ENCODE assay signal across 8 mouse cellular contexts in genomic region chr19:46504085-46504552, GRCm38 (mm10). TPM values are rescaled to one million over a fixed set of nuclear protein-coding genes. Genes with fewer than 3 reads are reported as not detected.
A peak's percentile ranks its signal among the peaks of the same experiment; 100 is the strongest.
DNase-seq lines count a peak whose midpoint lies in the region; ATAC-seq and TF ChIP-seq lines count a peak whose summit lies in the region.

No protein-coding gene starts in this region.

- no peaks in the 10 kb centered on the region for H3K27me3 ChIP-seq in liver, embryonic 13.5 days
- no peaks in the 10 kb centered on the region for H3K27me3 ChIP-seq in myocyte (ENCODE audit: control insufficient read depth, insufficient read depth, insufficient read length)

- peak overlapping the region; percentile 85 for H3ac ChIP-seq in myocyte (ENCODE audit: control insufficient read depth, insufficient read length)

- peaks cover 41% of the 10 kb centered on the region for H3K36me3 ChIP-seq in liver, embryonic 13.5 days
- peaks cover 19% of the 10 kb centered on the region for H3K36me3 ChIP-seq in myocyte (ENCODE audit: control insufficient read depth, insufficient read depth)

- peak overlapping the region; percentile 98 for H3K27ac ChIP-seq in liver, embryonic 13.5 days

- DNase-seq in heart, adult 11 months, result peak; percentile 98
- DNase-seq in heart, adult 8-10 months (ENCODE audit: low spot score), result no peak
- peak; percentile 38 for DNase-seq in gastrocnemius, postnatal 10 days
- no peak for DNase-seq in liver, embryonic 13.5 days
- DNase-seq in frontal cortex, postnatal 10 days (ENCODE audit: low spot score in 2 of 2), result no peak

- 7% methylated on average over 4 of the region's 4 CpGs for WGBS in liver, embryonic 13.5 days (ENCODE audit: insufficient replicate concordance)

- H3K4me2 ChIP-seq in liver, embryonic 13.5 days, result peak overlapping the region; percentile 91
- H3K4me2 ChIP-seq in myocyte (ENCODE audit: low read depth), result peak overlapping the region; percentile 95

- TF ChIP-seq POLR2A in myocyte (IDR thresholded peaks at IDR 0.05; ENCODE audit: insufficient read length, low read depth), result no peak

- peaks cover 62% of the 10 kb centered on the region for H3K79me2 ChIP-seq in myocyte (ENCODE audit: control insufficient read depth, insufficient read depth)

- peak overlapping the region; percentile 87 for H3K4me3 ChIP-seq in liver, embryonic 13.5 days (replicated peaks)
- H3K4me3 ChIP-seq in myocyte, result peak overlapping the region; percentile 99

- peak; percentile 5 for ATAC-seq in activated CD4-positive, CD25-positive, alpha-beta regulatory T cell, adult 4 months
- ATAC-seq in inflammation-experienced regulatory T-cells, adult 6 months, result peak; percentile 1
- ATAC-seq in liver, embryonic 13.5 days (ENCODE audit: low read depth), result peak; percentile 62

- H3K9me3 ChIP-seq in liver, embryonic 13.5 days (replicated peaks), result no peaks in the 10 kb centered on the region

- peak overlapping the region; percentile 95 for H3K9ac ChIP-seq in liver, embryonic 13.5 days

- H3K4me1 ChIP-seq in liver, embryonic 13.5 days (replicated peaks), result peaks cover 81% of the 10 kb centered on the region

TF ChIP-seq in myocyte, 11 proteins besides CTCF, POLR2A, EP300 and RAD21:
- peak; percentile 13 for TF ChIP-seq TCF12 (IDR thresholded peaks at IDR 0.05; ENCODE audit: insufficient read depth, poor library complexity, severe bottlenecking)
- TF ChIP-seq USF1 (IDR thresholded peaks at IDR 0.05; ENCODE audit: low read depth), result no peak
- no peak for TF ChIP-seq MAX (IDR thresholded peaks at IDR 0.05; ENCODE audit: low read depth)
- TF ChIP-seq MYOG (IDR thresholded peaks at IDR 0.05; ENCODE audit: control insufficient read depth in 1 of 3, insufficient read depth in 1 of 3, insufficient read length in 2 of 3, low read depth in 2 of 3), result no peak
- no peak for TF ChIP-seq MYOD1 (IDR thresholded peaks at IDR 0.05; ENCODE audit: control insufficient read depth in 1 of 3, insufficient read length in 2 of 3, low read depth in 2 of 3)
- TF ChIP-seq E2F4 (IDR thresholded peaks at IDR 0.05; ENCODE audit: insufficient read depth), result no peak
- TF ChIP-seq POLR2AphosphoS2 (IDR thresholded peaks at IDR 0.05; ENCODE audit: insufficient read length, low read depth), result peak; percentile 40
- TF ChIP-seq REST (IDR thresholded peaks at IDR 0.05; ENCODE audit: insufficient read depth, insufficient read length), result no peak
- TF ChIP-seq SRF (IDR thresholded peaks at IDR 0.05; ENCODE audit: control insufficient read depth, insufficient read length, low read depth), result no peak
- 0 out of 2 replicates have a peak, but pooled peaks have one; percentile 8 for TF ChIP-seq CEBPB (IDR thresholded peaks at IDR 0.05; ENCODE audit: insufficient read depth, poor library complexity, severe bottlenecking)
- no peak for TF ChIP-seq TCF3 (IDR thresholded peaks at IDR 0.05; ENCODE audit: insufficient read length, low read depth)
TF ChIP-seq in myocyte: peak in this region for 3.

RNA-seq across cellular contexts. Expression of gene Trim8, which starts 2.6 kb away (rescaled TPM):
- total RNA-seq in heart, adult 8-10 months (2022), result 10 to 100 TPM; 31.5 to 38.8 (median 37.6) TPM
- polyA plus RNA-seq in activated CD4-positive, CD25-positive, alpha-beta regulatory T cell, adult 4 months (2017; shearing (Covaris generic)), result 10 to 100 TPM; 15.8 to 21.3 TPM
- total RNA-seq in gastrocnemius, postnatal 10 days (2021), result 10 to 100 TPM; 26.1 to 29.7 TPM
- 10 to 100 TPM; 24.1 to 26.3 (median 25.9) TPM for polyA plus RNA-seq in inflammation-experienced regulatory T-cells, adult 6 months (2017; shearing (Covaris generic))
- polyA plus RNA-seq in liver, embryonic 13.5 days (2015; fragmentation: Nextera tagmentation; extraction: Ambion mirVana), result 9.1 and 9.2 TPM in 2 replicates
- 42.3 TPM for polyA plus RNA-seq in myocyte (2012; fragmentation: generic; extraction: Trizol)

Comparison
In these comparisons a context has a peak if more than half of its experiments do, and no peak if none do; other contexts are left out.
1. DNase-seq: peak in heart, adult 11 months (single experiment) and gastrocnemius, postnatal 10 days (single experiment); none in heart, adult 8-10 months (single experiment), liver, embryonic 13.5 days (single experiment) and frontal cortex, postnatal 10 days (0 of 2).
2. ATAC-seq: peak in every context shown above with its lines; median percentile 62 in liver, embryonic 13.5 days; 5 in activated CD4-positive, CD25-positive, alpha-beta regulatory T cell, adult 4 months; 1 in inflammation-experienced regulatory T-cells, adult 6 months.